Mouse (Mus musculus) liver, embryonic 15.5 days (tissue): ENCODE results near the gene Timm50. TPM values are rescaled to one million over a fixed set of nuclear protein-coding genes. Genes with fewer than 3 reads are reported as not detected.
A peak's percentile ranks its signal among the peaks of the same experiment; 100 is the strongest.

Experiments used
- ATAC-seq: fragments of 200-750 bp; cut with Nextera tagmentation; 2 replicates; pipeline ENCODE4 v1.8.0; 2017; ENCODE audit warnings: moderate number of reproducible peaks, mild to moderate bottlenecking, moderate library complexity; ENCODE audit not compliant: insufficient read depth
- H3K27ac ChIP-seq: fragments of 300-500 bp; sonication (generic); replicated peaks from 2 replicates; pipeline ENCODE4 v1.5.1; 2015; ENCODE audit warnings: mild to moderate bottlenecking, inconsistent platforms
- H3K27me3 ChIP-seq: fragments of 300-500 bp; sonication (generic); 2 replicates; pipeline ENCODE4 v1.6.1; 2015; ENCODE audit warnings: mild to moderate bottlenecking, inconsistent platforms
- H3K36me3 ChIP-seq: fragments of 300-500 bp; sonication (generic); replicated peaks from 2 replicates; pipeline ENCODE4 v1.6.1; 2015; ENCODE audit warnings: moderate library complexity, mild to moderate bottlenecking, inconsistent platforms
- H3K4me1 ChIP-seq: fragments of 300-500 bp; sonication (generic); replicated peaks from 2 replicates; pipeline ENCODE4 v1.6.1; 2015; ENCODE audit warnings: inconsistent platforms
- H3K4me2 ChIP-seq: fragments of 300-500 bp; sonication (generic); 2 replicates; pipeline ENCODE4 v1.6.1; 2015; ENCODE audit warnings: moderate library complexity, mild to moderate bottlenecking, inconsistent platforms
- H3K4me3 ChIP-seq: fragments of 300-500 bp; sonication (generic); replicated peaks from 2 replicates; pipeline ENCODE4 v1.5.1; 2015; ENCODE audit warnings: mild to moderate bottlenecking, inconsistent platforms
- H3K9ac ChIP-seq: fragments of 300-500 bp; sonication (generic); 2 replicates; pipeline ENCODE4 v1.6.1; 2015; ENCODE audit warnings: moderate library complexity, mild to moderate bottlenecking, inconsistent platforms
- H3K9me3 ChIP-seq: fragments of 300-500 bp; sonication (generic); replicated peaks from 2 replicates; pipeline ENCODE4 v1.6.1; 2016; ENCODE audit warnings: inconsistent platforms
- WGBS: fragments of 180-500 bp; shearing (Covaris S2); methylation state at CpG from one replicate; pipeline ENCODE4 v1.1.7; 2015; ENCODE audit warnings: mixed read lengths; ENCODE audit not compliant: insufficient replicate concordance; 5-methylcytosine and 5-hydroxymethylcytosine counted together
- polyA plus RNA-seq: library from polyadenylated mRNA; unstranded; fragments of >200 nt; fragmentation: Nextera tagmentation; extraction: Ambion mirVana; gene quantifications from 2 replicates; pipeline ENCODE4 v1.2.1, GENCODE M21; 2015

Timm50 gene
- 78.3 and 85.2 TPM in 2 replicates for polyA plus RNA-seq

DNA sequence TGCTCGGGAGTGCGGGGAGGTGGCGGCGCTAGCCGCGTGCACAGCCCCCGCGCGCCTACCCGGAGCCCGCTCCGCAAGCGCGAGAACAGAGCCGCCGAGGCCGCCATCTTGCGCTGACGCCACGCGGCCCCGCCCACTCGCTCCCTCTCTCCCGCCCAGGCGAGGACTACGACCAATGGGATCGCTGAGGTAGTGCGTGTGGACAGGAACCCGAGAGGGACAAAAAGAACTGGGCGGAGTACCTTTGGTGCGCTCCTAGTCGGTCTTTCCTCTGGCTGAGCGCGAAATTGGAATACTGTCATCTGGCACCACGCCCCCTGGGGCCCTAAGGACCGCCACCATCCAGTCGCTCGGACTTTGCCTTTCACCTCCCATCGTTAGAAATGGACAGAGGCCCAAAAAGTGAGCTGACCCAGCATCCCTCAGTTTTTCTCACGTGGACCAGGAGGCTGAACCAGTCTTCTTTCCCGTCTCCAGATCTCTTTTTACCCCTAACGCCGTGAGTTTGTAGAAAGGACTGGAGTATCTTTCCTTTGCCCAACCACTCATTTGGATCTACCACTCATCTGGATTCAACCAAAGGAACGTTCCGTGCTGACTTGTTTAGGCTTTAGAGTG, at the start of gene Timm50:
Timm50 (minus strand) TSS at position 147 of the 618 bp plus-strand sequence.
- WGBS = under 1% methylated on average over 45 of the region's 45 CpGs

GRCm38 (mm10) chr7:28360291-28360690, 48.4 kb upstream of the Timm50 start:
- H3K36me3 ChIP-seq = peaks cover 13% of the 10 kb centered on the region; the same call in 1 of the 2 replicates
- H3K4me1 ChIP-seq = peaks cover 21% of the 10 kb centered on the region

More for the DNA sequence above, at the start of gene Timm50:
- Histone ChIP-seq H3K4me1 (peaks cover 30% of the 10 kb centered on the region), H3K36me3 (peaks cover 69% of the 10 kb centered on the region), H3K27me3 (no peaks in the 10 kb centered on the region), H3K9me3 (no peaks in the 10 kb centered on the region), H3K9ac (peak within 1 kb of the TSS; percentile 90), H3K4me2 (peak within 1 kb of the TSS; percentile 94), H3K27ac (peak within 1 kb of the TSS; percentile 71), H3K4me3 (peak within 1 kb of the TSS; percentile 95)
- peak; percentile 97 for ATAC-seq

DNA sequence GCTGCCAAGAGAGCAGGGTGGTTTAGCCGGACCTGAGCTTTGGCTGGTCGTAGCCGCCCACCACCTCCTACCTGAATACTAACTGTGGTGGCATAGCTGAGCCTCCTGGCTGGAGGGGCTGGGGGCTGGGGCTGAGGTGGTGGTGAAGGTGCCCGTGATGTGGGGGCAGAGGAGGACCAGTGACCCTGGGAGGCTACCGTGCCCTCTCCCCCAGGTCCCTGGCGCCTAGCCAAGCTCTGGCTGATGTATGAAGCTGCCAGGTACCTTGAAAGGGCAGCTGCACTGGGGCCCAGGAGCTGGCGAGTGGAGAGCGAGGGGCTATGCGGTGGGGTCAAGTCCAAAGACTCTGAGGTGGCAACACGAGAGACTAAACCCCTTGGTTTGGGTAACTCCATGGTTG, 48.0 kb upstream of the Timm50 start:
- Histone ChIP-seq H3K4me1 (peaks cover 21% of the 10 kb centered on the region), H3K4me2 (no peak overlapping the region), H3K9me3 (no peaks in the 10 kb centered on the region), H3K9ac (no peak overlapping the region), H3K27ac (no peak overlapping the region), H3K36me3 (peaks cover 13% of the 10 kb centered on the region; the same call in 1 of the 2 replicates), H3K4me3 (no peak overlapping the region), H3K27me3 (no peaks in the 10 kb centered on the region)
- WGBS = 65% methylated on average over 10 of the region's 10 CpGs
- no peak for ATAC-seq

More at GRCm38 (mm10) chr7:28360291-28360690, 48.4 kb upstream of the Timm50 start:
- no peak overlapping the region for H3K9ac ChIP-seq
- WGBS = 72% methylated on average over 6 of the region's 6 CpGs
- H3K27me3 ChIP-seq = no peaks in the 10 kb centered on the region
- no peaks in the 10 kb centered on the region for H3K9me3 ChIP-seq
- ATAC-seq = no peak
- H3K4me2 ChIP-seq = no peak overlapping the region
- no peak overlapping the region for H3K4me3 ChIP-seq
- no peak overlapping the region for H3K27ac ChIP-seq

DNA sequence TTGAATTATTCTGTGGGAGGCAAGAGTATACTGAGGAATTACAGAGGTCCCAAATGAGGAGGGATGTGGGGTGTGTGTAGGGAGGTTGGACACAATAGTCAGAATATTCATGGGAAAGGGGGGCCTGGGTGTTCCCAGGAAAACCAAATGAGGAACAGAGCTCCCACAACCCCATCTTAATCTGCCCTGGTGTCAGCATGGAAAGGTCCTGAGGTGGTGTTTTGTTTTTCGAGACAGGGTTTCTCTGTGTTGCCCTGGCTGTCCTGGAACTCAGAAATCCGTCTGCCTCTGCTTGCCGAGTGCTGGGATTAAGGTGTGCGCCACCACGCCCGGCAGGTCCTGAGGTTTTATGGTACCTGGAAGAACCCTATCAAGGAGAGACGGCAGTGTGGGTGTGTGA, 46.6 kb upstream of the Timm50 start:
- H3K4me2 ChIP-seq = 0 out of 2 replicates have a peak overlapping the region, but pooled peaks have one; percentile 8
- no peaks in the 10 kb centered on the region for H3K27me3 ChIP-seq
- 53% methylated on average over 7 of the region's 7 CpGs for WGBS
- ATAC-seq = no peak
- peak overlapping the region; percentile 45; the same call in 1 of the 2 replicates for H3K27ac ChIP-seq
- peaks cover 21% of the 10 kb centered on the region for H3K36me3 ChIP-seq
- H3K9me3 ChIP-seq = no peaks in the 10 kb centered on the region
- peaks cover 21% of the 10 kb centered on the region for H3K4me1 ChIP-seq
- no peak overlapping the region for H3K9ac ChIP-seq
- H3K4me3 ChIP-seq = no peak overlapping the region

- Histone ChIP-seq H3K27ac (peak overlapping the region; percentile 45; the same call in 1 of the 2 replicates), H3K9me3 (no peaks in the 10 kb centered on the region), H3K36me3 (peaks cover 26% of the 10 kb centered on the region), H3K4me2 (peak overlapping the region; percentile 8; the same call in 1 of the 2 replicates), H3K27me3 (no peaks in the 10 kb centered on the region), H3K9ac (no peak overlapping the region), H3K4me1 (peaks cover 21% of the 10 kb centered on the region), H3K4me3 (no peak overlapping the region)
- peak; percentile 45; the same call in 1 of the 2 replicates for ATAC-seq
- WGBS = 14% methylated on average over 5 of the region's 5 CpGs
Observed at GRCm38 (mm10) chr7:28357984-28358383, 46.1 kb upstream of the Timm50 start.

GRCm38 (mm10) chr7:28356981-28357380, 45.1 kb upstream of the Timm50 start:
- Histone ChIP-seq H3K4me1 (peaks cover 24% of the 10 kb centered on the region), H3K4me3 (no peak overlapping the region), H3K27me3 (no peaks in the 10 kb centered on the region), H3K9me3 (no peaks in the 10 kb centered on the region), H3K27ac (0 out of 2 replicates have a peak overlapping the region, but pooled peaks have one; percentile 45), H3K4me2 (no peak overlapping the region), H3K9ac (no peak overlapping the region), H3K36me3 (peaks cover 33% of the 10 kb centered on the region)
- 24% methylated on average over 5 of the region's 5 CpGs for WGBS
- no peak for ATAC-seq

DNA sequence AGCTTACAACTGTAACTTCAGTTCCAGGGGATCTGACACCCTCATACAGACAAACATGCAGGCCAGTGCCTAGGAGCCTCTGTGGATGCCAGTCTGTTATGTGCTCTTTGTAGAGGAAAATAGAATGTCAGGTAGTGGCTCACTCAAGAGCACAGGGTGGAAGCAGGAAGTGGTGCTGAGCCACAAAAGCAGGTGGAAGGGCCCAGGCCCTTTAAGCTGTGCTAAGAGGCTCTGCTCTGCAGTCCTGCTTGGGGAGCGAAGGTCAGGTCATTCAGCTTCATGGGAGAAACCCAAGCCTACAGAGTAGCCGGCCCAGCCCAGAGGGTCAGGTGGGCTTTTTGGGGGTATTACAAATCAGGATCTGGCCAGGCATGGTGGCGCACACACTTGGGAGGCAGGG, 43.3 kb upstream of the Timm50 start:
- Histone ChIP-seq H3K36me3 (peaks cover 36% of the 10 kb centered on the region), H3K4me1 (peaks cover 34% of the 10 kb centered on the region), H3K4me3 (no peak overlapping the region), H3K4me2 (no peak overlapping the region), H3K9ac (no peak overlapping the region), H3K27ac (no peak overlapping the region), H3K9me3 (no peaks in the 10 kb centered on the region), H3K27me3 (no peaks in the 10 kb centered on the region)
- 62% methylated on average over 3 of the region's 3 CpGs for WGBS
- ATAC-seq = no peak

- Histone ChIP-seq H3K27me3 (no peaks in the 10 kb centered on the region), H3K4me2 (no peak overlapping the region), H3K9ac (no peak overlapping the region), H3K36me3 (peaks cover 33% of the 10 kb centered on the region), H3K4me3 (no peak overlapping the region), H3K9me3 (no peaks in the 10 kb centered on the region), H3K4me1 (peaks cover 40% of the 10 kb centered on the region), H3K27ac (0 out of 2 replicates have a peak overlapping the region, but pooled peaks have one; percentile 3)
- ATAC-seq = no peak
- 83% methylated on average over 3 of the region's 3 CpGs for WGBS
Observed at GRCm38 (mm10) chr7:28354596-28354995, 42.7 kb upstream of the Timm50 start.

- H3K27me3 ChIP-seq = no peaks in the 10 kb centered on the region
- H3K9me3 ChIP-seq = no peaks in the 10 kb centered on the region
- 69% methylated on average over 3 of the region's 3 CpGs for WGBS
- peaks cover 33% of the 10 kb centered on the region for H3K36me3 ChIP-seq
- no peak overlapping the region for H3K4me3 ChIP-seq
- H3K9ac ChIP-seq = no peak overlapping the region
- H3K4me1 ChIP-seq = peaks cover 45% of the 10 kb centered on the region
- 0 out of 2 replicates have a peak overlapping the region, but pooled peaks have one; percentile 3 for H3K27ac ChIP-seq
- no peak for ATAC-seq
- no peak overlapping the region for H3K4me2 ChIP-seq
Observed at GRCm38 (mm10) chr7:28354113-28354581, 42.3 kb upstream of the Timm50 start.

DNA sequence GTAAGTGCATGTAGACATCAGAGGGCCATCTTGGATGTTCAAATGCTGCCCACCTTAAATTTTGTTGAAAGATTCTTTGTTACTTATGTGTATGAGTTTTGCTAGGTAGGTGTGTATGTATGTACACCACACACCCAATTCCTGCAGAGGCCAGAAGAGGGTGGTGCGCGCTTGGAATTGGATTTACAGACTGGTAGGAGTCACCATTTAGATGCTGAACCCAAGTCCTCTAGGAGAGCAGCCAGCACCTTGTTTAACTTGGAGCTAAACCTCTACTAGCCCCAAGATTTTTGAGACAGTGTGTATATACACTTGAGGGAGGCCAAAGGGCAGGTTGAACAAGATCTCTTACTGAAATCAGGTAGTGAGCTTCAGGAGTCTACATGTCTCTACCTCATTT, 41.4 kb upstream of the Timm50 start:
- no peak overlapping the region for H3K27ac ChIP-seq
- H3K4me1 ChIP-seq = peaks cover 48% of the 10 kb centered on the region

GRCm38 (mm10) chr7:28351676-28352191, 39.9 kb upstream of the Timm50 start:
- Histone ChIP-seq H3K4me3 (peak overlapping the region; percentile 82), H3K4me1 (peaks cover 33% of the 10 kb centered on the region), H3K36me3 (peaks cover 33% of the 10 kb centered on the region), H3K27me3 (no peaks in the 10 kb centered on the region), H3K4me2 (peak overlapping the region; percentile 90), H3K27ac (peak overlapping the region; percentile 52), H3K9me3 (no peaks in the 10 kb centered on the region), H3K9ac (peak overlapping the region; percentile 91)
- 7% methylated on average over 4 of the region's 4 CpGs for WGBS
- ATAC-seq = no peak

More for the DNA sequence above, 41.4 kb upstream of the Timm50 start:
- no peak overlapping the region for H3K4me2 ChIP-seq
- H3K27me3 ChIP-seq = no peaks in the 10 kb centered on the region
- peaks cover 33% of the 10 kb centered on the region for H3K36me3 ChIP-seq
- no peak overlapping the region for H3K4me3 ChIP-seq
- H3K9ac ChIP-seq = no peak overlapping the region
- WGBS = 94% methylated on average over 2 of the region's 2 CpGs
- ATAC-seq = no peak
- no peaks in the 10 kb centered on the region for H3K9me3 ChIP-seq
